Mouse (Mus musculus) C2C12 (cell line): Measurements from ENCODE around the gene Cyp3a59.
"Not testable (repeated sequence)": the region's sequence is repeated elsewhere in the genome, so short reads cannot be mapped to it uniquely, and the experiment has no call there.

Experiments used
- CTCF ChIP-seq: IDR thresholded peaks from one replicate; pipeline ENCODE4 v1.5.1; 2011; ENCODE audit not compliant: control insufficient read depth, insufficient read depth, insufficient read length
- FOSL1 ChIP-seq: IDR thresholded peaks from one replicate; pipeline ENCODE4 v1.8.0; 2011; ENCODE audit warnings: mild to moderate bottlenecking, low read length; ENCODE audit not compliant: poor library complexity, insufficient read depth, severe bottlenecking
- MAX ChIP-seq: IDR thresholded peaks from one replicate; pipeline ENCODE4 v1.6.1; 2011; ENCODE audit warnings: mild to moderate bottlenecking, control low read depth
- MYOD1 ChIP-seq: IDR thresholded peaks from one replicate; pipeline ENCODE4 v1.6.1; 2011; ENCODE audit warnings: low read depth; ENCODE audit not compliant: control insufficient read depth, insufficient read length
- MYOG ChIP-seq: IDR thresholded peaks from one replicate; pipeline ENCODE4 v1.6.1; 2011; ENCODE audit not compliant: control insufficient read depth, insufficient read length; ENCODE audit errors: extremely low read depth

- TF ChIP-seq MAX, CTCF, MYOG, FOSL1, MYOD1: not testable (repeated sequence)
Measured at GRCm38 (mm10) chr5:146158326-146158725, 79.3 kb downstream of the Cyp3a59 start.
